Mouse (Mus musculus): ENCODE measurements around the gene Ip6k3. TPM values are rescaled to one million over a fixed set of nuclear protein-coding genes. Genes with fewer than 3 reads are reported as not detected.

Ip6k3 gene
- total RNA-seq, 2 experiments from 2014 or later = 1.1 to 2.3 TPM

GRCm38 (mm10) chr17:27183667-27184292, 16.2 kb upstream of the Ip6k3 start:
- no peak for DNase-seq (ENCODE audit: low spot score in 2 of 2)

GRCm38 (mm10) chr17:27182401-27182800, 14.8 kb upstream of the Ip6k3 start:
- DNase-seq (ENCODE audit: low spot score in 2 of 2) = no peak

GRCm38 (mm10) chr17:27181666-27182065, 14.1 kb upstream of the Ip6k3 start:
- DNase-seq (ENCODE audit: low spot score in 2 of 2) = no peak

GRCm38 (mm10) chr17:27179681-27180280, 12.2 kb upstream of the Ip6k3 start:
- no peak for DNase-seq (ENCODE audit: low spot score in 2 of 2)

GRCm38 (mm10) chr17:27178427-27179177, 11.0 kb upstream of the Ip6k3 start:
- no peak for DNase-seq (ENCODE audit: low spot score in 2 of 2)

GRCm38 (mm10) chr17:27178019-27178418, 10.4 kb upstream of the Ip6k3 start:
- DNase-seq (ENCODE audit: low spot score in 2 of 2) = no peak

GRCm38 (mm10) chr17:27176754-27177153, 9.2 kb upstream of the Ip6k3 start:
- no peak for DNase-seq (ENCODE audit: low spot score in 2 of 2)

GRCm38 (mm10) chr17:27176287-27176686, 8.7 kb upstream of the Ip6k3 start:
- no peak for DNase-seq (ENCODE audit: low spot score in 2 of 2)

GRCm38 (mm10) chr17:27175196-27175874, 7.7 kb upstream of the Ip6k3 start:
- DNase-seq (ENCODE audit: low spot score in 2 of 2) = no peak

GRCm38 (mm10) chr17:27173715-27174114, 6.1 kb upstream of the Ip6k3 start:
- DNase-seq (ENCODE audit: low spot score in 2 of 2) = no peak

GRCm38 (mm10) chr17:27172459-27172858, 4.9 kb upstream of the Ip6k3 start:
- DNase-seq (ENCODE audit: low spot score in 2 of 2) = no peak

- no peak for DNase-seq (ENCODE audit: low spot score in 2 of 2)
Observed at GRCm38 (mm10) chr17:27171121-27171520, 3.5 kb upstream of the Ip6k3 start.

- no peak for DNase-seq (ENCODE audit: low spot score in 2 of 2)
Observed at GRCm38 (mm10) chr17:27169952-27170695, 2.5 kb upstream of the Ip6k3 start.

GRCm38 (mm10) chr17:27168569-27168968, 974 bp upstream of the Ip6k3 start:
- DNase-seq (ENCODE audit: low spot score in 2 of 2) = no peak

- no peak for DNase-seq (ENCODE audit: low spot score in 2 of 2)
Observed at GRCm38 (mm10) chr17:27166901-27167300, 694 bp downstream of the Ip6k3 start.

- DNase-seq (ENCODE audit: low spot score in 2 of 2) = no peak
Observed at GRCm38 (mm10) chr17:27165054-27165773, 2.4 kb downstream of the Ip6k3 start.

- no peak for DNase-seq (ENCODE audit: low spot score in 2 of 2)
Observed at GRCm38 (mm10) chr17:27160905-27161304, 6.7 kb downstream of the Ip6k3 start.

- no peak for DNase-seq (ENCODE audit: low spot score in 2 of 2)
Observed at GRCm38 (mm10) chr17:27159169-27159568, 8.4 kb downstream of the Ip6k3 start.

GRCm38 (mm10) chr17:27158439-27158838, 9.2 kb downstream of the Ip6k3 start:
- no peak for DNase-seq (ENCODE audit: low spot score in 2 of 2)

- no peak for DNase-seq (ENCODE audit: low spot score in 2 of 2)
Observed at GRCm38 (mm10) chr17:27155752-27156151, 11.8 kb downstream of the Ip6k3 start.
